Mouse (Mus musculus) adrenal gland, postnatal 14 days (tissue): ENCODE measurements around the gene Mturn. TPM values are rescaled to one million over a fixed set of nuclear protein-coding genes. Genes with fewer than 3 reads are reported as not detected.

Experiments used
- DNase-seq: peaks from one replicate; pipeline ENCODE4 v3.0.0; 2021; ENCODE audit warnings: mixed read lengths
- long read RNA-seq, 2 experiments: library from polyadenylated mRNA; stranded (forward); transcript quantifications; one replicate each; pipeline ENCODE4 v2.0.0; 2021
- total RNA-seq: library from RNA; stranded (reverse); gene quantifications from 2 replicates; pipeline ENCODE4 v1.2.3, GENCODE M21; 2021

Gene Mturn
- total RNA-seq, result 15.1 and 19.1 TPM in 2 replicates
- long read RNA-seq, experiment 1, full-length matches to known transcripts, result 17 of 21 reads
- long read RNA-seq, experiment 1, partial matches to known transcripts, result 0 of 21 reads
- long read RNA-seq, experiment 1, other reads (novel, unspliced or antisense), result 4 of 21 reads
- long read RNA-seq, experiment 2, full-length matches to known transcripts, result 10 of 13 reads
- long read RNA-seq, experiment 2, partial matches to known transcripts, result 0 of 13 reads
- long read RNA-seq, experiment 2, other reads (novel, unspliced or antisense), result 3 of 13 reads

DNA sequence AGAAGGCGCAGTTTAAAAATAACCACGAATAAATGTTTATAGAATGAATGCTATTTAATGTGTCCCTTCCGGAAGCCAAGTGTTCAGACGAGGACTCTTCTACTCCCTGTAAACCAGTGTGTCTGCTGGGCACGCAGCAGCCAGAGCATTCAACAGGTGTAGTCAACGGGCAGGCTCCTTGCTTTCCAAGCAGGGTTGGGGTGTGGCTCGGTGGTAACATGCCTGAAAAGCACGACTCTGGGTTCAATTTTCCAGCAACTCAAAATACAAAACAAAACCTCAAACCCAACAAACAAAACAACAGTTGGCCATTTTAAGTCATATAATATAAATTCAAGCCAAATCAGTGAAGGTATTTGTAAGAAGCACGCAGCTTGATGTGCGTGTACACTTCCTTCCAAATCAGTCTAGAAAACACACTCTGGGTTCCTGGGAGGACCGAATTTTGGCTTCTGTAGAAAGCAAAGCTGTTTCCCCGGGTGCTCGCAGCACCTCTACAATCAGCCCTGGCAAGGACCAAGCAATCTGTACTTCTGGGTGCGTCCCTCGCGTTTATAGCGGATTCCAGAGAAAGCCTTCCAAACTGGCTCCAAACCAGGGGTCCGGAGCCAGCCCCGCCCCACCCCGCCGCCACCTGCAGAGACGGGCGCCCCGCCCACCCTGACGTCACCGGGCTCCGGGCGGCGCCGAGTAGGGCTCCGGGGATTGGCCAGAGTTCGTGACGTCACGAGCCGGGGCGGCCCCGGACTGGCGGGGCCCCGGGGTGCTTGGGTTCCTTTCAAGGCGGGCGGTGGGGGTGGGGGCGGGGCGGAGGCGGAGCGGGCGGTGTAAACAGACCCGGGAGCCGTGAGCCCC, at the start of gene Mturn:
Gene Mturn, plus strand, starts transcription at position 734 of the 855 bp plus-strand sequence.
- peak; percentile 99 for DNase-seq

DNA sequence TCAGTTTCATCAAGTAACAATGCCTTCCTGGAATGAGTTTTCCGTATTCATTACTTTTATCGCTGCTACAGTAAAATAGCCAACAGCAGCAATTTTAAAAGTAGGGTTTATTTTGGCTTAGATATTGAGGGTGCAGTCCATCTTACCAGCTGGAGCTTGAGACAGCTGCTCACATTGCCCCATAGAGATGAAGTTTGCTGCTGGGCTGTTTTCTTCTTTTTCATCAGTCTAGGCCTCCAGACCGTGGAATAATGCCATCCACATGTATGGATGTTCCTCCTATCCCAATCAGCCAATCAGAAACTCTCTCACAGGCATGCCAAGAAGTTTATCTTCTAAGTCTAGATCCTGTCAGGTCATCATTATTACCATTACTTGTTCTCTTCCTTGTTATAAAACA, 41.5 kb upstream of the Mturn start:
- DNase-seq, result no peak

DNA sequence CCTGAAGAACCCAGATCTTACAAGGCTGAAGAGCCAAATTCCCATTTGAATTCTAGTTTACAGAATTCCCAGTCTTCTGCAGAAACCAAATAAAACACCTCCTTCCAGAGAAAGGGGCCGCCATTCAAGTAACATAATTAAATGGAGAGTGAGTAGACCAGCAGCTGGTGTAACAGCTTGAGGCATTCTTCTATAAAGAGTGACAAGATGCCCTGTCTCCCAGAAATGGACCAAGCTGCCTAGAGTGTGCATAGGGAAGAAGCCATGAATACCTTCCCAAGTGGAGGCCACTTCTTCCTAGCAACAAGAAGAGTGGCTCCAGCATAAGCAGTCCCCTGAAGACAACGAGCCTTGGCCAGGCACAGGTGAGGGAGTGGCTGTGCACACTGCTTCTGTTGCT, 39.5 kb upstream of the Mturn start:
- no peak for DNase-seq

- no peak for DNase-seq
These were observed 38.2 kb upstream of the Mturn start for GRCm38 (mm10) chr6:54643181-54643580.

DNA sequence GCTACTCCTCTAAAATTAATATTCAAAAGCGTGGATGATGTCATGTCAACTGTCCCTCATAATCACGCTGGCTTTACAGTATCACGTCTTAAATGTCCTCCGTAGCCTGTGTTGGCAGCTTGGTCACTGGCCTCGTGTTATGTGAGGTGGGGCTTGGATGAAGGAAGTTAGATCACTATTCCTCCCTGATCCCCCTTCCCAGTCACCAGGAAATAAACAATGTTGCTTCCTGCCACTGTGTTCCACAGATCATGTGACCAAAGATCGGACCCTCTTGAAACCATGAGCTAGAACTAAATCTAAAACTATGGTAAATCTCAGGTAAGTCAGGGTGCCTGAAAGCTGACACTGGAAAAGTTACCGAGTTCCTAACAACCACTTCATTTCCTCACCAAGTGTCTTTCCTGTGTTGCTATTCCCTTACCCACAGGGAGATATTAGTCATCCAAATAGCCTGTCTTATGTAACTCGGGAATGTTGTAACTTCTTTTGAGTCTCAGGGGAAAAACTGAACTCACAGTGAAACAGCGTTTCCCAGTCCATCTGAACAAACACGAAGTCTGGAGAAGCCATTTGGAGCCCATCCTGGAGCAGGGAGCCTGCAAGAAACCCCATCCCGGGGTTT, 25.8 kb upstream of the Mturn start:
- peak; percentile 24 for DNase-seq

DNA sequence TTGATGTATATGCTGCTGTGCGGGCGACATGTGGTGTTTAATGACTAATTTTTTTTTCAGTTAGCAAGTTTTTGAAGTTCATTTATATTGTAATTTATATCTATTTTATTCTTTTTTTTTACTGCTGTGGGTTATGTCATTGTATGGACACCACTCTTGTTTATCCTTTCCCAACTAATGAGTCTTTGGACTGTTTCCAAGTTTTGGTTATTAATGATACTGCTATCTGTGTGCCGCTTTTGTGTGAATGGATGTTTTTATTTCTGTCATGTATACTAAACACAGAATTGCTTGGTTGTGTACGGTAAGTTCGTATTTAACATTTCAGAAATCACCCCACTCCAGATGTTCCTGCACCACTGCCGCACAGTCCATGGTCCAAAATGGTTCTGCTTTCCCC, 23.6 kb upstream of the Mturn start:
- no peak for DNase-seq

GRCm38 (mm10) chr6:54669868-54670267, 11.6 kb upstream of the Mturn start:
- no peak for DNase-seq

- DNase-seq, result no peak
These were observed 8.5 kb upstream of the Mturn start for GRCm38 (mm10) chr6:54672901-54673300.

DNA sequence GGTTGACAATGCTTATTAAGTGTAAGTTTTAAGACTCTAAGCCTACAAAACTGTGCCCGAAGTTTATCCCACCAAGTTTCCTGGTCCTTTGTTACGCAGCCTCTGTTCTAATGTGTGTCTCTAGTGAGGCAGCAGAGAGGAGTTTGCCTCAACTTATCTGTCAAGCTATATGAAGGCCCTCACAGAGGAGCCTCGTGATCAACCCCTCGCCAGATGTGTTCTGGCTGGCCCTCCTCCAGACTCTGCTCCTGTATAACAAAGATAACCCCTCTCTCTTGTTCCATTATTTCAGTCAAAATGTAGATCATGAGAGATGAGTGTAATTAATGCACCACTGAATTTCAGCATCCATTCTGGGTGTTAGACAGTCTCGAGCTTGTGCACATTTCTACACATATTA, 1.7 kb upstream of the Mturn start:
- no peak for DNase-seq

DNA sequence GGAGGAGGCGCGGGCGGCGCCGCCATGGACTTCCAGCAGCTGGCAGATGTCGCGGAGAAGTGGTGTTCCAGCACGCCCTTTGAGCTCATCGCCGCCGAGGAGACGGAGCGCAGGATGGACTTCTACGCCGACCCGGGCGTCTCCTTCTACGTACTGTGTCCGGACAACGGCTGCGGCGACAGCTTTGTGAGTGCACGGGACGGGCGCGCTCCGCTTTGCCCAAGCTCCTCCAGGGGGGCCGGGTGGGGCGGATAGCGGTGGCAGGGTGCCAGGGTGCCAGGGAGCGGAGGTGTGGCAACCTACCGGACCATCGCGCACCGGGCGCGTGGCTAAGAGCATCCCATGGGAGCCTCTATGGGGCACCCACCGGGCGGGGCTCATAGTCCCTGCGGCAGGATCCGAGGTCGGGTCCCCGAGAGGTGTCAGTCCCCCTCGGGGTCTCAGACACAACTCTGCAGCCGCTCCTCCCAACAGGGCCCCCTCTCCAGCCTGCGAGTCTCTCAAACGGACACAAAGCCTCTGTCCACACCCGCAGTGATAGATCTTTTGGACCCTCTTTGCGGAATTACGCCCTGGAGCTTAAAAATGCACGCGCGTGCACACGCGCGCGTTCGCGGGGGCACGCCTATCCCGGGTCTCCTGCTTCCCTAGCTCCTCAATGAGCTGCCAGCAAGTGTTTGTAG, 463 bp downstream of the Mturn start:
- no peak for DNase-seq

- no peak for DNase-seq
These were observed 2.7 kb downstream of the Mturn start for GRCm38 (mm10) chr6:54684085-54684484.

DNA sequence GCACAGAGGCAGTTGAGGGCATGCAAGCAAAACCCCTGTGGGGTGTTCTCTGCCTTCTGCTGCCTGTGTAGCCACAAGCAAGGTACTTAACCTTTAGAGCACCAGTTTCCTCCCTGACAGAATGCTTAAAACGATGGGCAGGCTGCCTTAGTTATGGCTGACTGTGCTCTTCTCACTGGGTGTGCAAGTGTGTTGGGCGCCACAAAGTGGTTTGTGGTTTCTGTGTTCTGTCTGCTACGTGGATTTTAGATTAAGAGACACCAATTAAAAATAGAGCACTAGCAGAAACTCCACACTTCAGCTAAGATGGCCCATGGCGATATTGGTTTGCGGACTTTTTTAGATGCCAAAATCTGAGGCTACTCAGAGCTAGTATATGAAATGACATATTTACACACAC, 3.7 kb downstream of the Mturn start:
- no peak for DNase-seq

- DNase-seq, result peak; percentile 51
These were observed 4.4 kb downstream of the Mturn start for GRCm38 (mm10) chr6:54685716-54686395.

DNA sequence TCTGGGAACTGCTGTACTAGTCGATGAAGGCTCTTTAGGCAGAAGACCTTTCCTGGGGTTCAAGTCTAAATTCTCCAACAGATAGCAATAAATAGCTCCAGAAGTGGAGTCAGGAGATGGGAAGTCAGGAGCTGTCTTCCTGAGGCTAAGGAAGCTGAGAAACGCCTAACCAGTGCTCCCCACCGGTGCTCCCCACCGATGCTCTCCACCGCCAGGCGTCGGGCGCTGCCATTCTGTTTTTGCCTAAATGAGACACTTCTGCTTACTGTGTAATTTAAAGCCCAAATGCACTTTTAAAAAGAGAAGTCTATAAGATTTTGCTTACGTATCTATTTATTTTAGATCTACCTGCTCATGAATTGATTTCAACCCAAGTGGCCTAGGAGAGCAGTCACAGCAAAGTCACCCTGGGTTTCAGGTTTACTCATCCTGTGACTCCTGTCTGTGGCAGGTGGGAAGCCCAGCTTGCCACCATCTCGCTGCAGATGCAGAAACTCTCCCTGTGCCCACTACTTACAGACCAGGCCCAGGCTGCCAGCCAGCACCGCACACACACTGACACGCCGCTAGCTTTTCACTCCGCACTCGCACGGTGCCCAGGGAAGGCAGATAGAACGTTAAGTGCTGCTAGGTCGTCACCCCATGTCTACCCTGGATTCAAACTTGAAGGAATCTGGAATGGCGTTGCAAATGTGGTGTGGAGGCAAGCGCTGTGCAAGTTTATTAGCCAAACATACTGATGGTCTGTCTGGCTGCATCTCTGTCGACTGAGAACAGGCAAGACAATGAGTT, 5.7 kb downstream of the Mturn start:
- no peak for DNase-seq

DNA sequence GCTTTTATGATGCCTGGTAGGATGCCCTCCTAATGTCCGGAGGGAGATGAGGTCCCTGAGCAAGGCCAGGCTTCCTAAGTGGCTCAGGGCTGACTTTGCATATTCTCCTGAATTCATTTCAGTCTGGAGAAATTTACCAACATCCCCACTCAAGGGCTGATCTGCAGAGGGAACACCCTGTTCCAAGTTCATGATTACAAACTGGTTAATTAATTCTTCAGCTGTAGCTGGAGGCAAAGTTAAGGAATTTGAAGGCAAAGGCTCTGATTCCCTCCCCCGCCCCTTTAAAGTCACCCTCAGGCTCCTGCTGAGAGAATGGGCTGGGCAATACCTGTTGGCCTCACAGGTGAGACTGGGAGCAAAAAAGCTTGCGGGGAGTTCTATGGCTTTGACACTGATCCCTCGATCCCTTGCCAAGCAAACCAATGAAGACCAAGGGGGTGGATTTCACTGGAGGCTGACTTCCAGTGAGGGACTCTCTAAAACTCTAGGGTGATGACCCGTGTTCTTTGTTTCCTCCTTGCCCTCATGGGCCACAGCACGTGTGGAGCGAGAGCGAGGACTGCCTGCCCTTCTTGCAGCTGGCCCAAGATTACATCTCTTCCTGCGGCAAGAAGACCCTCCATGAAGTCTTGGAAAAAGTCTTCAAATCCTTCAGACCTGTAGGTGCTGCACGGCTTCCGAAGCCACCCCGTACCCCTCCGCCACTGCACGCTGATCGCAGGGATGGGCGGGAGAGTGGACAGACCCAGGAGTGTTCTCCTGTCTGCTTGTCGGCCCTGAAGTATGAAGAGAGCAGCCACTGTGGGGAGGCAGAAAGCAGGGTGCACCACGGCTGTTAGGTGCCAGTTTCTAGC, 7.3 kb downstream of the Mturn start:
- no peak for DNase-seq

GRCm38 (mm10) chr6:54689686-54690085, 8.3 kb downstream of the Mturn start:
- peak; percentile 18 for DNase-seq

- DNase-seq, result no peak
These were observed 9.4 kb downstream of the Mturn start for GRCm38 (mm10) chr6:54690838-54691237.

GRCm38 (mm10) chr6:54691368-54692116, 10.1 kb downstream of the Mturn start:
- DNase-seq, result peak; percentile 39

DNA sequence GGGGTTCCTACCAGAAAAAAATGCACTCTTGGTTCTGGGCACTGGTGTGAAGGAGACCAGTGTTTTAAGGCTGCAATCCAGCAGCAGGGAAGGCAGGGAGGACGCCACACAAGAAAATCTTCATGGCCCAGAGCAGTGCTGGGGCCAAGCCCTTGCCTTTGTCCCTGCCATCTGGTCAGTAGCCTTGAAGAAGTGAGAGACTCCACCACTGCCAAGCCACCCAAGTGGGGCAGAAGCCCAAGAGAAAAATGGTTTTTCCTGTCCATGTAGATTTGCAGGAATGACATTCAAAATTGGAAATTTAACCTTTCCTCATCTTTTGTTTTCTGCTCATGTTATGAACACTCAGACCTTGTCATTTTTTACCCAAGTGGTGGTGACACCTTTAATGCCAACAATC, 10.8 kb downstream of the Mturn start:
- no peak for DNase-seq
